Mouse (Mus musculus) liver, adult 2 months (tissue): ENCODE data around the gene Gm28308.

Source experiments
- CTCF ChIP-seq: fragments of 200-500 bp; IDR thresholded peaks from 2 replicates; pipeline ENCODE4 v1.5.1; 2011; ENCODE audit warnings: low read depth, low read length, control low read depth
- POLR2A ChIP-seq: fragments of 200-500 bp; IDR thresholded peaks from 2 replicates; pipeline ENCODE4 v1.6.1; 2011; ENCODE audit warnings: low read length, control low read depth; ENCODE audit not compliant: insufficient read depth; ENCODE audit errors: extremely low read depth

GRCm38 (mm10) chr6:52238155-52238545 lies 25.0 kb upstream of the Gm28308 start:
- no peak for TF ChIP-seq POLR2A
- no peak for TF ChIP-seq CTCF
